Mouse (Mus musculus): ENCODE measurements around the gene Zfp143. TPM values are rescaled to one million over a fixed set of nuclear protein-coding genes. Genes with fewer than 3 reads are reported as not detected.

Zfp143 gene
- 9.3 TPM for polyA plus RNA-seq (2015; fragmentation: Illumina TruSeq; extraction: RNeasy Lipid Tissue Mini Kit (QIAGEN cat#74804); ENCODE audit: low read depth, low replicate concordance)

DNA sequence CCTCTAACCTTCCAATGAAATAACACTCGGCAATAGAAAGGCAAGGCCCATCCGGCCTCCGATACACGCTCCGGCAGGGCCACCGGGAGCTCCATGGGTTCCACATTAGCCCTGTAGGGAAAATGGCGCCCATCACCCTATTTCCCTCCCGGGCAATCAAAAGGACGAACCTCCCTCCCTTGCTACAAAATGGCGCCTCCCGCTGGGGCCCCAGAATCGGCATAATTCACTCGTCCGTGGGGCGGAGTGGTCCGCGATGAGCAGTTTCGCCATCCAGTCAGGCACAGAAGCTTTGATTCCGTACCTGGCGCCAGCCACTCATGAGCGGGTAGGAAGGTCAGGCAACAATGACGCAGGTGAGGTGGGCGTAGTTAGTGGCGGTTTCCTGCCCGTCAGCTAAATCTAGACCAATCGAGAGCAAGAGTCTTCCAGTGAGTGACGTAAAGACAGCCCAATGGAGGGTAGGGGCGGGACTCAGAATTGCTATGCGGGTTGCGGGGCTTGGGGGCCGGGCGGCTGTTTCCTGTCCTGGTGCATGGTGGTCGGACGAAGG is at the start of gene Zfp143:
Gene Zfp143 (plus strand): TSS at position 19 of the 553 bp plus-strand sequence.

DNA sequence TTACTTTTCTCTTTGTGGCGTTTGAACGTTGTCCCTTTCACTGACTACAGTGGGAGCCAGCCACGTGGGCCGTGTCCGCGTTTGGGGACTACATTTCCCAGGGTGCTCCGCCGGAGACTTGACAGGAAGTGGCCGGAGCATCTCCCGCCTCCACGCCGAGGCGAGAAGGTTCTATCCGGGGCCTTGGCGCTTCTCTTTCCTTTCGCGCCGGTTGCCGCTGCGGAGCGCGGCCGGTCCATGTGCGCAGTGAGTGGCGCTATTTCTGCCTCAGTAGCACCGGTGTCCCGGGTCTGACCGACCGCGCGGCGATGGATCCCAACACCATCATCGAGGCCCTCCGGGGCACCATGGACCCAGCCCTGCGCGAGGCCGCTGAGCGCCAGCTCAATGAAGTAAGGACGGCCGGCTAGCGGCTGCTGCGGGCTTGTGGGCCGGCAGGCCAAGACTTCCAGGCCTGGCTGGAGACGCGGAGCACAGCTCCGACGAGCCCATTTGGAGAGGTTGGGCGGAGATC is 42.8 kb upstream of the Zfp143 start, which contains the start of gene Ipo7:
Gene Ipo7 (plus strand): TSS at position 158 of the 514 bp plus-strand sequence.

DNA sequence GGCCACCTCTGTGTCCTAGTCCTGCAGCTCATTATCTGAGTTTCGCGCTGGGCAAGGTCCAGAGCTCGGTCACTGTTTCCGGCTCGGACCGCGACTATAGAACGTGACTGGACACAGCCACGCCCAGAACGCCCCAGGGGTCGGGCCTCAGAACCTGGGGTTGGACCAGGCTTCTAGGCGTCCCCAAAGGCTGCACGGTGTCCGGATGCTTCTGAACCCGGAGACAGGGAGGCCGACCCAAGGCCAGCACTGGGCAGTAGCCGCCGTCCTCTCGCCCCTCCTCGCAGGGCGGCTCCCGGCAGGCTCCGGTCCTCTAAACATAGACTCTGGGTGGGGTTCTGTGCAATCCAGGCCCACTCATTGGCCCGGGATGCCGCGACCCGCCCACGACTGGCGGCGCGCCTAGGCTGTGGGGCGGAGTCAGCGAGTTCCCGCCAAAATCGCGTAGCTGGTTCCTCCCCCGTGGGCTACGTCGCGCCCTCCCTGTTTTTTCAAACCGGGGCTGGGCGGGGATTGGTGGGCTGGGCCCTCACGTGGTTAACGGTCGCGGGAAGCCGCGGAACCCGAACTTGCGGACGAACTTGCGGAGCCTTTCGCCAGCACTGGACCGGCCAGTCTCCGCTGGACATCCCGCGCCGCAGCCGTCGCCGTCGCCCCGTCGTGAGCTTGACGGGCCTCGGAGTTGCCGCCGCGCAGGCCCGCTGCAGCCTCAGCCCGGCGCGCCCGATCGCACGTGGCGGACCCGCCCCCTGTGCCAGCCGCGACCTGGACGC is 60.7 kb downstream of the Zfp143 start, which contains the start of gene Wee1:
Gene Wee1 (plus strand): TSS at position 531 of the 773 bp plus-strand sequence.

Other genes with a start within 250 kb of the Zfp143 start
- gene Scube2, start 195.5 kb upstream of the Zfp143 start, polyA plus RNA-seq (2015; fragmentation: Illumina TruSeq; extraction: RNeasy Lipid Tissue Mini Kit (QIAGEN cat#74804); ENCODE audit: low read depth, low replicate concordance), result 1.5 TPM
- gene Dennd5a, start 100.7 kb upstream of the Zfp143 start, polyA plus RNA-seq (2015; fragmentation: Illumina TruSeq; extraction: RNeasy Lipid Tissue Mini Kit (QIAGEN cat#74804); ENCODE audit: low read depth, low replicate concordance), result 162 TPM
- gene Tmem41b, start 74.3 kb upstream of the Zfp143 start, polyA plus RNA-seq (2015; fragmentation: Illumina TruSeq; extraction: RNeasy Lipid Tissue Mini Kit (QIAGEN cat#74804); ENCODE audit: low read depth, low replicate concordance), result 55.6 TPM
- 81.1 TPM for gene Ipo7, start 42.9 kb upstream of the Zfp143 start, polyA plus RNA-seq (2015; fragmentation: Illumina TruSeq; extraction: RNeasy Lipid Tissue Mini Kit (QIAGEN cat#74804); ENCODE audit: low read depth, low replicate concordance)
- gene Wee1, start 60.8 kb downstream of the Zfp143 start, polyA plus RNA-seq (2015; fragmentation: Illumina TruSeq; extraction: RNeasy Lipid Tissue Mini Kit (QIAGEN cat#74804); ENCODE audit: low read depth, low replicate concordance), result 18.2 TPM
- 6.7 TPM for gene Swap70, start 160.5 kb downstream of the Zfp143 start, polyA plus RNA-seq (2015; fragmentation: Illumina TruSeq; extraction: RNeasy Lipid Tissue Mini Kit (QIAGEN cat#74804); ENCODE audit: low read depth, low replicate concordance)